Mouse (Mus musculus): ENCODE results near the gene Taar3.

Taar3 gene

GRCm38 (mm10) chr10:23978901-23979705, 29.7 kb downstream of the Taar3 start:
- CTCF ChIA-PET: interaction anchor here (0.6 to 1.6 kb wide), 49 partner anchors 8 to 1323 kb away, joined by 3 to 21 read pairs (median 5); partner anchors contain the start of gene Taar5 (in 1 of the 4)

DNA sequence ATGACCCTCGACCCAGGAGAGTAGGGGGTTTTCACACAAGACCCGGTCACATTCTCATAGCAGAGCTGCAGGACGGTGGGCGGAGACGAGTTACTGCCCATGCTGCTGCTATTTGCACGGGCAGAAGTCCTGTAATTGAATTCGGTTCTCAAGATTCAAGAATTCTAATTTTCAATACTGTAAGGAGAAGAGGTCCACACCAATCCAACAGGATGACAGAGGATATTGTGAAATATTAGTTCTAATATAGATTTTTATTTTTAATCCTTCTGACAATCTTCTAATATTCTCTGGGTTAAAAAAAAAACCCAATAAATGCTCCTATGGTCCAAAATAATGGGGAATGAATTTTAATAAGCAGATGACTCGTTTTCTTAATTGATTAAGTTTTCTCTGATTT, 36.2 kb downstream of the Taar3 start, which contains the start of gene Taar6:
Gene Taar6, minus strand, starts transcription at position 101 of the 400 bp plus-strand sequence.
- ChIA-PET POLR2A (no interaction called here), CTCF (interaction anchor here in 1 of 4 experiments (0.9 kb wide), 1 partner anchor 68 kb away, joined by 3 read pairs; no protein-coding TSS in a partner anchor)

More at GRCm38 (mm10) chr10:23978901-23979705, 29.7 kb downstream of the Taar3 start:
- POLR2A ChIA-PET: interaction anchor here (0.5 to 1.8 kb wide), 7 partner anchors 130 to 319 kb away, joined by 3 to 5 read pairs (median 3); no protein-coding TSS in a partner anchor

DNA sequence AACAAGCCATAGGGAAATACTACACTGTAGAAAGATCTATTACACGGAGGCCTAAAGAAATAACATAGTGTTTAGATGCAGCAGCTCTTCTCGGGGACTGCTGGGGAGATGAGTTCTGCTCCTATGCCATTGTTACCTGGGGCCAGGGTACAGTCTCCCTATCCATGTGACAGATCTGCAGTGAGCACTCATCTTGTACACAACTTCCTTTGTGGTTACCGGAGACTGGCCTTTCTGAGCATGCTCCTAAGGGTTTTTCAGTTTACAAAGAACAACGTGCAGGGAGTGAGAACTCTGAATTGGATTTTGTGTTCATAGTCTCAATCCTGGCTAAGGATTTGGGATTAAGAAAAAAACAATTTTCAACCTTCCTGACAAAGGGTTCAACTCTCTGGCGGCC, 37.1 kb downstream of the Taar3 start:
- POLR2A ChIA-PET: no interaction called here
- CTCF ChIA-PET: no interaction called here

- POLR2A ChIA-PET: no interaction called here
- CTCF ChIA-PET: no interaction called here
Observed at GRCm38 (mm10) chr10:23993381-23993780, 44.0 kb downstream of the Taar3 start, which contains the start of gene Taar7a. TSS of gene Taar7a (minus strand) at chr10:23993481.

GRCm38 (mm10) chr10:23999639-24000038, 50.3 kb downstream of the Taar3 start, which contains the start of gene Taar7b:
TSS of gene Taar7b (plus strand) at chr10:23999939.
- POLR2A ChIA-PET: no interaction called here
- CTCF ChIA-PET: no interaction called here

All from embryonic stem cell, embryonic (primary cell).